Mouse (Mus musculus): ENCODE measurements around the gene Prkra. TPM values are rescaled to one million over a fixed set of nuclear protein-coding genes. Genes with fewer than 3 reads are reported as not detected.
A peak's percentile ranks its signal among the peaks of the same experiment; 100 is the strongest.

Gene Prkra
- 33.1 and 33.3 TPM in 2 replicates for polyA plus RNA-seq (2012; rRNA removed)

- H3K27me3 ChIP-seq (ENCODE audit: control insufficient read depth, insufficient read depth, low read length): no peaks in the 10 kb centered on the region
- 1% methylated on average over 42 of the region's 42 CpGs for WGBS
- H3K27ac ChIP-seq (ENCODE audit: insufficient read depth, low read length): peak within 1 kb of the TSS; percentile 68
Observed at GRCm38 (mm10) chr2:76647883-76648570, at the start of gene Prkra, which contains the start of gene Pjvk. Gene Prkra, minus strand, starts transcription at chr2:76648015. Gene Pjvk, plus strand, starts transcription at chr2:76648476.

DNA sequence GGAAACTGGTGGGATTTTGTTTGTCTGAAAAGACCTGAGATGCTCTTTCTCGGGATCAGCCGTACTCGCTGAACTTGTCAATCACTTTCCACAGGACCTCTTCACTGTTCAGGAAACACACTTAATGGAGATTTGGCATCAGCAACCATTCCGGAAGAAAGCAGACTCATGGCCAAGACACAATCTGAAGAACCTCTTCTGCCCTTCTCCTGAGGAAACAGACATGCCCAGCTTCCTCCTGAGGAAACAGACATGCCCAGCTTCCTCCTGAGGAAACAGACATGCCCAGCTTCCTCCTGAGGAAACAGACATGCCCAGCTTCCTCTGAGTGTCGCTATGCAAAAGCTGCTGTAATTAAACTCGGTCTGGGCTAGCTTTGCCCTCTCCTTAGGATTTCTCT is 47.5 kb upstream of the Prkra start:
- TF ChIP-seq CTCF (IDR thresholded peaks at IDR 0.05; ENCODE audit: borderline replicate concordance, insufficient read depth, low read depth, low read length): no peak
- TF ChIP-seq POLR2A (IDR thresholded peaks at IDR 0.05; ENCODE audit: borderline replicate concordance, insufficient read depth, low read length): no peak
- Histone ChIP-seq H3K27me3 (ENCODE audit: control insufficient read depth, insufficient read depth, low read length) (no peaks in the 10 kb centered on the region), H3K27ac (ENCODE audit: insufficient read depth, low read length) (no peak overlapping the region), H3K4me1 (ENCODE audit: control insufficient read depth, insufficient read depth, low read length) (no peaks in the 10 kb centered on the region), H3K4me3 (replicated peaks; ENCODE audit: insufficient read depth, low read depth, low read length) (no peak overlapping the region)
- no peak for DNase-seq
- WGBS: 80% methylated on average over 6 of the region's 6 CpGs

More at GRCm38 (mm10) chr2:76647883-76648570, at the start of gene Prkra, which contains the start of gene Pjvk:
- Histone ChIP-seq H3K4me1 (ENCODE audit: control insufficient read depth, insufficient read depth, low read length) (no peaks in the 10 kb centered on the region), H3K4me3 (replicated peaks; ENCODE audit: insufficient read depth, low read depth, low read length) (peak within 1 kb of the TSS; percentile 80)
- DNase-seq: peak; percentile 96 to 97
- TF ChIP-seq CTCF (IDR thresholded peaks at IDR 0.05; ENCODE audit: borderline replicate concordance, insufficient read depth, low read depth, low read length): no peak
- TF ChIP-seq POLR2A (IDR thresholded peaks at IDR 0.05; ENCODE audit: borderline replicate concordance, insufficient read depth, low read length): peak; percentile 62

DNA sequence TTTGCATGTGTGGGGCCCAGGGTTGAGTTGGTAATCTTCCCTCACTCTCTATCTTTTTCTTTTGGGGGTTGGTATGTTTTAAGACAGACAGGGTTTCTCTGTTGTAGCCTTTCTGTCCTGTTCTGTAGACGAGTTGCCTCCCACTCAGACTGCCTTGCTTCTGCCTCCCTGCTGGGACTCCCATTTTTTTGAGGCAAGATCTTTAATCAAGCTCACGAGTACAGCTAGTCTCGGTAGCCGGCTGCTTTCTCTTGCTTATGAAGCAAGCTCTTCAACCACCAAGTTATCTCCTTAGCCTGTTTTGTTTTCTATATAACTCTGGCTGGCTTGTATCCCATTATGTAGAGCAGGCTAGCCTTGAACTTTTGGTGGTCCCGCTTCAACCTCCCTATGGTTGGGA is 46.0 kb upstream of the Prkra start:
- Histone ChIP-seq H3K4me3 (replicated peaks; ENCODE audit: insufficient read depth, low read depth, low read length) (no peak overlapping the region), H3K4me1 (ENCODE audit: control insufficient read depth, insufficient read depth, low read length) (no peaks in the 10 kb centered on the region), H3K27ac (ENCODE audit: insufficient read depth, low read length) (no peak overlapping the region), H3K27me3 (ENCODE audit: control insufficient read depth, insufficient read depth, low read length) (no peaks in the 10 kb centered on the region)
- TF ChIP-seq POLR2A (IDR thresholded peaks at IDR 0.05; ENCODE audit: borderline replicate concordance, insufficient read depth, low read length): no peak
- no peak for TF ChIP-seq CTCF (IDR thresholded peaks at IDR 0.05; ENCODE audit: borderline replicate concordance, insufficient read depth, low read depth, low read length)
- no peak for DNase-seq
- 79% methylated on average over 5 of the region's 5 CpGs for WGBS

- WGBS: 74% methylated on average over 12 of the region's 12 CpGs
- H3K27ac ChIP-seq (ENCODE audit: insufficient read depth, low read length): no peak overlapping the region
- no peaks in the 10 kb centered on the region for H3K4me1 ChIP-seq (ENCODE audit: control insufficient read depth, insufficient read depth, low read length)
- H3K4me3 ChIP-seq (replicated peaks; ENCODE audit: insufficient read depth, low read depth, low read length): no peak overlapping the region
- no peak for DNase-seq
- H3K27me3 ChIP-seq (ENCODE audit: control insufficient read depth, insufficient read depth, low read length): no peaks in the 10 kb centered on the region
- TF ChIP-seq POLR2A (IDR thresholded peaks at IDR 0.05; ENCODE audit: borderline replicate concordance, insufficient read depth, low read length) (no peak), CTCF (IDR thresholded peaks at IDR 0.05; ENCODE audit: borderline replicate concordance, insufficient read depth, low read depth, low read length) (no peak)
Observed at GRCm38 (mm10) chr2:76690436-76691204, 42.8 kb upstream of the Prkra start.

GRCm38 (mm10) chr2:76688162-76688561 is 40.3 kb upstream of the Prkra start:
- 82% methylated on average over 7 of the region's 7 CpGs for WGBS
- TF ChIP-seq CTCF (IDR thresholded peaks at IDR 0.05; ENCODE audit: borderline replicate concordance, insufficient read depth, low read depth, low read length): no peak
- TF ChIP-seq POLR2A (IDR thresholded peaks at IDR 0.05; ENCODE audit: borderline replicate concordance, insufficient read depth, low read length): no peak

DNA sequence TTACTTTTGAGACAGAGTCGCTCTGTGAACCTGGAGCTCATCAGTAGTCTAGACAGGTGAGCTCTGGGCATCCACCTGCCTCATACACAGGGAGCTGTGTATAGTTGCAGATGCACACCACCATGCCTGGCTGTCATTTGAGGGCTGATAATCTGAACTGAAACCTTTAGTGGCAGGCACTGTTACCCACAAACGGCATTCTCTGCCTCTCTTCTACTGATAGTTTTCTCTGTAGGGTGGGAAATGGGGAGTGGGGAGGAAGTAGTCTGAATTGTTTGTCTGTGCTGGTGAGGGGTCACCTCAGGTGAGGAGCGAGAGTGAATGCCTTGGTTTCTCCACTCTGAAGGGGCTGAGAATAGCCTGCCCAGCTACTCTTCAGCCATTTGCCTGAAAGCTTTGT is 39.8 kb upstream of the Prkra start:
- DNase-seq: no peak
- no peaks in the 10 kb centered on the region for H3K4me1 ChIP-seq (ENCODE audit: control insufficient read depth, insufficient read depth, low read length)
- no peak overlapping the region for H3K27ac ChIP-seq (ENCODE audit: insufficient read depth, low read length)
- TF ChIP-seq CTCF (IDR thresholded peaks at IDR 0.05; ENCODE audit: borderline replicate concordance, insufficient read depth, low read depth, low read length) (no peak), POLR2A (IDR thresholded peaks at IDR 0.05; ENCODE audit: borderline replicate concordance, insufficient read depth, low read length) (no peak)
- WGBS: 79% methylated on average over 3 of the region's 3 CpGs
- no peaks in the 10 kb centered on the region for H3K27me3 ChIP-seq (ENCODE audit: control insufficient read depth, insufficient read depth, low read length)
- no peak overlapping the region for H3K4me3 ChIP-seq (replicated peaks; ENCODE audit: insufficient read depth, low read depth, low read length)

More at GRCm38 (mm10) chr2:76688162-76688561, 40.3 kb upstream of the Prkra start:
- Histone ChIP-seq H3K27ac (ENCODE audit: insufficient read depth, low read length) (no peak overlapping the region), H3K4me1 (ENCODE audit: control insufficient read depth, insufficient read depth, low read length) (no peaks in the 10 kb centered on the region), H3K4me3 (replicated peaks; ENCODE audit: insufficient read depth, low read depth, low read length) (no peak overlapping the region), H3K27me3 (ENCODE audit: control insufficient read depth, insufficient read depth, low read length) (no peaks in the 10 kb centered on the region)
- DNase-seq: no peak

- no peak overlapping the region for H3K27ac ChIP-seq (ENCODE audit: insufficient read depth, low read length)
- no peak for DNase-seq
- WGBS: 94% methylated on average over 3 of the region's 3 CpGs
- TF ChIP-seq CTCF (IDR thresholded peaks at IDR 0.05; ENCODE audit: borderline replicate concordance, insufficient read depth, low read depth, low read length) (no peak), POLR2A (IDR thresholded peaks at IDR 0.05; ENCODE audit: borderline replicate concordance, insufficient read depth, low read length) (no peak)
- no peaks in the 10 kb centered on the region for H3K27me3 ChIP-seq (ENCODE audit: control insufficient read depth, insufficient read depth, low read length)
- no peak overlapping the region for H3K4me3 ChIP-seq (replicated peaks; ENCODE audit: insufficient read depth, low read depth, low read length)
- no peaks in the 10 kb centered on the region for H3K4me1 ChIP-seq (ENCODE audit: control insufficient read depth, insufficient read depth, low read length)
Observed at GRCm38 (mm10) chr2:76686986-76687385, 39.2 kb upstream of the Prkra start.

Data from cerebellum, adult 2 months (tissue).